Mouse (Mus musculus): Measurements from ENCODE around the gene Haspin.

- TF ChIP-seq CTCF (IDR thresholded peaks at IDR 0.05; ENCODE audit: borderline replicate concordance, control insufficient read depth, extremely low read depth, insufficient read depth, low read length, poor library complexity) (no peak), POLR2A (IDR thresholded peaks at IDR 0.05; ENCODE audit: control insufficient read depth, extremely low read depth, insufficient read depth, low read length, poor library complexity) (no peak)
These were observed 5.1 kb downstream of the Haspin start for GRCm38 (mm10) chr11:73132999-73133398.

All from thymus, adult 2 months (tissue).